Mouse (Mus musculus) forebrain, embryonic 14.5 days (tissue): ENCODE data around the gene Gga3. TPM values are rescaled to one million over a fixed set of nuclear protein-coding genes. Genes with fewer than 3 reads are reported as not detected.

Experiments used
- ATAC-seq: fragments of 200-750 bp; cut with Nextera tagmentation; 2 replicates; pipeline ENCODE4 v1.8.0; 2017; ENCODE audit warnings: mild to moderate bottlenecking, moderate library complexity
- DNase-seq: peaks from one replicate; pipeline ENCODE4 v3.0.0-alpha.2; 2015; ENCODE audit warnings: low spot score
- H3K27ac ChIP-seq: fragments of 300-500 bp; sonication (generic); 2 replicates; pipeline ENCODE4 v1.5.1; 2014; ENCODE audit warnings: low read depth, mild to moderate bottlenecking, control low read depth, low read length, moderate library complexity
- H3K27me3 ChIP-seq: fragments of 300-500 bp; sonication (generic); replicated peaks from 2 replicates; pipeline ENCODE4 v1.6.1; 2014; ENCODE audit warnings: low read length, control low read depth, mixed read lengths; ENCODE audit not compliant: control insufficient read depth, insufficient read depth
- H3K36me3 ChIP-seq: fragments of 300-500 bp; sonication (generic); 2 replicates; pipeline ENCODE4 v1.6.1; 2014; ENCODE audit warnings: low read length, control low read depth; ENCODE audit not compliant: control insufficient read depth, insufficient read depth
- H3K4me1 ChIP-seq: fragments of 300-500 bp; sonication (generic); 2 replicates; pipeline ENCODE4 v1.6.1; 2014; ENCODE audit warnings: antibody characterized with exemption, low read length, control low read depth; ENCODE audit not compliant: control insufficient read depth, insufficient read depth
- H3K4me2 ChIP-seq: fragments of 300-500 bp; sonication (generic); 2 replicates; pipeline ENCODE4 v1.6.1; 2014; ENCODE audit warnings: mild to moderate bottlenecking, control low read depth, low read length
- H3K4me3 ChIP-seq: fragments of 300-500 bp; sonication (generic); 2 replicates; pipeline ENCODE4 v1.5.1; 2014; ENCODE audit warnings: low read depth, low read length, control low read depth
- H3K9ac ChIP-seq: fragments of 300-500 bp; sonication (generic); 2 replicates; pipeline ENCODE4 v1.6.1; 2014; ENCODE audit warnings: mild to moderate bottlenecking, low read length, control low read depth, moderate library complexity
- H3K9me3 ChIP-seq: fragments of 300-500 bp; sonication (generic); replicated peaks from 2 replicates; pipeline ENCODE4 v1.6.1; 2016; ENCODE audit warnings: low read length, control low read depth, mixed read lengths; ENCODE audit not compliant: control insufficient read depth
- WGBS: fragments of 180-500 bp; shearing (Covaris S2); extraction: QIAGEN DNeasy Blood & Tissue Kit; methylation state at CpG from one replicate; pipeline ENCODE4 v1.1.7; 2014; 5-methylcytosine and 5-hydroxymethylcytosine counted together
- polyA plus RNA-seq: library from polyadenylated mRNA; unstranded; fragments of >200 nt; fragmentation: Nextera tagmentation; extraction: Ambion mirVana; gene quantifications from 2 replicates; pipeline ENCODE4 v1.2.1, GENCODE M21; 2014

Gga3 gene
- polyA plus RNA-seq, 1 experiment from 2014 or later = 18.1 TPM

GRCm38 (mm10) chr11:115626824-115627616 lies 23.2 kb upstream of the Gga3 start:
- 57% methylated on average over 11 of the region's 11 CpGs for WGBS
- H3K27me3 ChIP-seq = no peaks in the 10 kb centered on the region
- DNase-seq = no peak

GRCm38 (mm10) chr11:115625877-115626276 lies 22.0 kb upstream of the Gga3 start:
- peaks cover 4% of the 10 kb centered on the region; the same call in 1 of the 2 replicates for H3K4me1 ChIP-seq
- ATAC-seq = no peak
- no peak overlapping the region for H3K4me3 ChIP-seq
- no peaks in the 10 kb centered on the region for H3K9me3 ChIP-seq
- no peak overlapping the region for H3K4me2 ChIP-seq
- H3K27ac ChIP-seq = no peak overlapping the region
- H3K27me3 ChIP-seq = no peaks in the 10 kb centered on the region
- H3K9ac ChIP-seq = no peak overlapping the region
- 86% methylated on average over 9 of the region's 9 CpGs for WGBS
- DNase-seq = no peak
- H3K36me3 ChIP-seq = peaks cover 24% of the 10 kb centered on the region

More at GRCm38 (mm10) chr11:115626824-115627616, 23.2 kb upstream of the Gga3 start:
- Histone ChIP-seq H3K9ac (peak overlapping the region; percentile 74), H3K4me3 (peak overlapping the region; percentile 68), H3K4me1 (peaks cover 4% of the 10 kb centered on the region; the same call in 1 of the 2 replicates), H3K9me3 (no peaks in the 10 kb centered on the region), H3K27ac (no peak overlapping the region), H3K36me3 (peaks cover 16% of the 10 kb centered on the region), H3K4me2 (peak overlapping the region; percentile 89)
- no peak for ATAC-seq

- Histone ChIP-seq H3K27me3 (no peaks in the 10 kb centered on the region), H3K4me1 (0 out of 2 replicates have a peak, but pooled peaks cover 4% of the 10 kb centered on the region), H3K36me3 (peaks cover 42% of the 10 kb centered on the region), H3K9me3 (no peaks in the 10 kb centered on the region), H3K4me2 (no peak overlapping the region), H3K27ac (no peak overlapping the region), H3K4me3 (no peak overlapping the region), H3K9ac (no peak overlapping the region)
- 69% methylated on average over 9 of the region's 9 CpGs for WGBS
- ATAC-seq (no peak), DNase-seq (no peak)
These were observed 19.7 kb upstream of the Gga3 start for GRCm38 (mm10) chr11:115623487-115624070.

GRCm38 (mm10) chr11:115619949-115620348 lies 16.1 kb upstream of the Gga3 start:
- Histone ChIP-seq H3K4me3 (no peak overlapping the region), H3K9me3 (no peaks in the 10 kb centered on the region), H3K27me3 (no peaks in the 10 kb centered on the region), H3K36me3 (peaks cover 58% of the 10 kb centered on the region), H3K9ac (no peak overlapping the region), H3K4me2 (no peak overlapping the region), H3K4me1 (no peaks in the 10 kb centered on the region), H3K27ac (no peak overlapping the region)
- WGBS = 94% methylated on average over 7 of the region's 7 CpGs
- DNase-seq = no peak
- ATAC-seq = no peak

- Histone ChIP-seq H3K4me1 (no peaks in the 10 kb centered on the region), H3K9me3 (no peaks in the 10 kb centered on the region), H3K4me3 (no peak overlapping the region), H3K27ac (no peak overlapping the region), H3K27me3 (no peaks in the 10 kb centered on the region), H3K36me3 (peaks cover 62% of the 10 kb centered on the region), H3K9ac (no peak overlapping the region), H3K4me2 (no peak overlapping the region)
- ATAC-seq (no peak), DNase-seq (no peak)
- WGBS = 87% methylated on average over 16 of the region's 16 CpGs
These were observed 15.1 kb upstream of the Gga3 start for GRCm38 (mm10) chr11:115618732-115619516.

GRCm38 (mm10) chr11:115618001-115618400 lies 14.2 kb upstream of the Gga3 start:
- ATAC-seq (no peak), DNase-seq (no peak)
- no peak overlapping the region for H3K9ac ChIP-seq
- no peak overlapping the region for H3K27ac ChIP-seq
- no peaks in the 10 kb centered on the region for H3K27me3 ChIP-seq
- 0 out of 2 replicates have a peak, but pooled peaks cover 2% of the 10 kb centered on the region for H3K4me1 ChIP-seq
- no peak overlapping the region for H3K4me2 ChIP-seq
- no peak overlapping the region for H3K4me3 ChIP-seq
- H3K9me3 ChIP-seq = no peaks in the 10 kb centered on the region
- H3K36me3 ChIP-seq = peaks cover 56% of the 10 kb centered on the region
- 92% methylated on average over 2 of the region's 2 CpGs for WGBS

GRCm38 (mm10) chr11:115616893-115617292 lies 13.0 kb upstream of the Gga3 start:
- no peak overlapping the region for H3K4me3 ChIP-seq
- ATAC-seq = no peak
- no peak overlapping the region for H3K9ac ChIP-seq
- 0 out of 2 replicates have a peak, but pooled peaks cover 2% of the 10 kb centered on the region for H3K4me1 ChIP-seq
- H3K4me2 ChIP-seq = no peak overlapping the region
- H3K27me3 ChIP-seq = no peaks in the 10 kb centered on the region
- DNase-seq = no peak
- H3K36me3 ChIP-seq = peaks cover 45% of the 10 kb centered on the region
- H3K9me3 ChIP-seq = no peaks in the 10 kb centered on the region
- whole genome bisulfite sequencing = 84% methylated on average over 5 of the region's 6 CpGs
- H3K27ac ChIP-seq = no peak overlapping the region

GRCm38 (mm10) chr11:115616371-115616770 lies 12.5 kb upstream of the Gga3 start:
- no peak for ATAC-seq
- Histone ChIP-seq H3K9ac (no peak overlapping the region), H3K9me3 (no peaks in the 10 kb centered on the region), H3K4me2 (no peak overlapping the region), H3K27me3 (no peaks in the 10 kb centered on the region), H3K36me3 (peaks cover 43% of the 10 kb centered on the region), H3K4me1 (0 out of 2 replicates have a peak, but pooled peaks cover 2% of the 10 kb centered on the region), H3K27ac (no peak overlapping the region), H3K4me3 (no peak overlapping the region)
- DNase-seq = no peak
- 91% methylated on average over 7 of the region's 7 CpGs for WGBS
